Mouse (Mus musculus) MEL (cell line): ENCODE measurements at regions not wholly inside any gene's neighbourhood (a gene's known extent, or its start where the extent isn't known, plus 50 kb on each side); places are given as distances from the start of the nearest gene placed in this dataset.

ENCODE experiments used
- DNase-seq: peaks from one replicate; pipeline ENCODE4 v3.0.0; 2011; ENCODE audit warnings: low read depth, low spot score
- H3K27ac ChIP-seq: 2 replicates; pipeline ENCODE4 v1.5.1; 2012; ENCODE audit warnings: low read depth, mild to moderate bottlenecking, control low read depth, low read length, moderate library complexity; ENCODE audit not compliant: control insufficient read depth
- H3K27me3 ChIP-seq, 2 experiments: fragments of 150-350 bp in 1 of 2; sonication (generic) in 1 of 2; 2 replicates each; pipeline ENCODE4 v1.6.1; 2012; ENCODE audit warnings: low read length in 2 of 2, mild to moderate bottlenecking in 2 of 2, improper control_type of control experiment in 1 of 2, moderate library complexity in 1 of 2; ENCODE audit not compliant: insufficient read depth in 2 of 2, control insufficient read depth in 1 of 2
- H3K36me3 ChIP-seq, 2 experiments: 2 replicates each; pipeline ENCODE4 v1.6.1; 2012 to 2014; ENCODE audit warnings: low read length in 2 of 2, improper control_type of control experiment in 1 of 2, inconsistent platforms in 1 of 2, mild to moderate bottlenecking in 1 of 2; ENCODE audit not compliant: insufficient read depth in 2 of 2, control insufficient read depth in 1 of 2
- H3K4me1 ChIP-seq, 2 experiments: fragments of 150-350 bp in 1 of 2; sonication (generic) in 1 of 2; 2 replicates each; pipeline ENCODE4 v1.6.1; 2012; ENCODE audit warnings: low read length in 2 of 2, improper control_type of control experiment in 1 of 2, mild to moderate bottlenecking in 1 of 2; ENCODE audit not compliant: insufficient read depth in 2 of 2, control insufficient read depth in 1 of 2
- H3K4me3 ChIP-seq, 2 experiments: fragments of 150-350 bp in 1 of 2; sonication (generic) in 1 of 2; 2 replicates each; pipeline ENCODE4 v1.5.1; 2012; ENCODE audit warnings: low read depth in 2 of 2, low read length in 2 of 2, mild to moderate bottlenecking in 2 of 2, moderate library complexity in 2 of 2, control low read depth in 1 of 2, improper control_type of control experiment in 1 of 2; ENCODE audit not compliant: control insufficient read depth in 1 of 2, insufficient read depth in 1 of 2
- H3K79me2 ChIP-seq: 2 replicates; pipeline ENCODE4 v1.6.1; 2012; ENCODE audit warnings: mild to moderate bottlenecking, low read length, moderate library complexity; ENCODE audit not compliant: control insufficient read depth, poor library complexity, insufficient read depth
- H3K9ac ChIP-seq: 2 replicates; pipeline ENCODE4 v1.6.1; 2012; ENCODE audit warnings: low read depth, mild to moderate bottlenecking, control low read depth, low read length, moderate library complexity; ENCODE audit not compliant: control insufficient read depth, poor library complexity, severe bottlenecking
- H3K9me3 ChIP-seq: fragments of 150-350 bp; sonication (generic); replicated peaks from 2 replicates; pipeline ENCODE4 v1.6.1; 2012; ENCODE audit warnings: mild to moderate bottlenecking, low read length, improper control_type of control experiment, moderate library complexity; ENCODE audit not compliant: insufficient read depth
- CHD1 ChIP-seq: IDR thresholded peaks from 2 replicates; pipeline ENCODE4 v1.6.1; 2012; ENCODE audit warnings: low read depth, mild to moderate bottlenecking, inconsistent platforms, low read length, improper control_type of control experiment
- CHD2 ChIP-seq: IDR thresholded peaks from 2 replicates; pipeline ENCODE4 v1.6.1; 2011; ENCODE audit warnings: low read length, improper control_type of control experiment
- CTCF ChIP-seq, 3 experiments: IDR thresholded peaks in 2 of 3; conservative IDR thresholded peaks in 1 of 3; 2 replicates each; pipeline ENCODE4 v1.5.1; 2011 to 2012; ENCODE audit warnings: low read length in 3 of 3, low read depth in 2 of 3, mild to moderate bottlenecking in 2 of 3, improper control_type of control experiment in 1 of 3, inconsistent platforms in 1 of 3, mixed read lengths in 1 of 3, moderate library complexity in 1 of 3; ENCODE audit not compliant: control insufficient read depth in 1 of 3, insufficient read depth in 1 of 3, poor library complexity in 1 of 3, severe bottlenecking in 1 of 3
- ELF1 ChIP-seq: IDR thresholded peaks from 2 replicates; pipeline ENCODE4 v1.6.1; 2014; ENCODE audit warnings: low read depth, mild to moderate bottlenecking, inconsistent platforms, low read length, improper control_type of control experiment, moderate library complexity
- EP300 ChIP-seq, 2 experiments: IDR thresholded peaks; 2 replicates each; pipeline ENCODE4 v1.6.1; 2011; ENCODE audit warnings: improper control_type of control experiment in 2 of 2, low read length in 2 of 2, low read depth in 1 of 2, mild to moderate bottlenecking in 1 of 2
- ETS1 ChIP-seq: IDR thresholded peaks from 2 replicates; pipeline ENCODE4 v1.6.1; 2012; ENCODE audit warnings: low read depth, mild to moderate bottlenecking, inconsistent platforms, low read length, improper control_type of control experiment, moderate library complexity
- GABPA ChIP-seq: IDR thresholded peaks from 2 replicates; pipeline ENCODE4 v1.6.1; 2012; ENCODE audit warnings: low read depth, mild to moderate bottlenecking, inconsistent platforms, low read length, improper control_type of control experiment, moderate library complexity
- GATA1 ChIP-seq: IDR thresholded peaks from 2 replicates; pipeline ENCODE4 v1.6.1; 2011; ENCODE audit warnings: low read depth, low read length, improper control_type of control experiment
- HCFC1 ChIP-seq: IDR thresholded peaks from 2 replicates; pipeline ENCODE4 v1.6.1; 2012; ENCODE audit warnings: low read depth, mild to moderate bottlenecking, inconsistent platforms, low read length, improper control_type of control experiment, moderate library complexity
- KAT2A ChIP-seq: conservative IDR thresholded peaks from 2 replicates; pipeline ENCODE4 v1.6.1; 2012; ENCODE audit warnings: low read depth, low read length, improper control_type of control experiment, inconsistent platforms
- MAFK ChIP-seq: IDR thresholded peaks from 2 replicates; pipeline ENCODE4 v1.6.1; 2011; ENCODE audit warnings: low read depth, mild to moderate bottlenecking, low read length, improper control_type of control experiment, borderline replicate concordance
- MAX ChIP-seq: IDR thresholded peaks from 2 replicates; pipeline ENCODE4 v1.6.1; 2011; ENCODE audit warnings: low read length, improper control_type of control experiment
- MXI1 ChIP-seq: IDR thresholded peaks from 2 replicates; pipeline ENCODE4 v1.6.1; 2011; ENCODE audit warnings: mild to moderate bottlenecking, low read depth, low read length, improper control_type of control experiment
- NRF1 ChIP-seq: IDR thresholded peaks from 2 replicates; pipeline ENCODE4 v1.6.1; 2014; ENCODE audit warnings: low read depth, mild to moderate bottlenecking, inconsistent platforms, low read length, improper control_type of control experiment, moderate library complexity; ENCODE audit not compliant: poor library complexity, insufficient read depth, severe bottlenecking
- POLR2AphosphoS2 ChIP-seq: IDR thresholded peaks from 2 replicates; pipeline ENCODE4 v1.6.1; 2011; ENCODE audit warnings: low read length, improper control_type of control experiment
- RAD21 ChIP-seq: IDR thresholded peaks from 2 replicates; pipeline ENCODE4 v1.6.1; 2011; ENCODE audit warnings: mild to moderate bottlenecking, low read depth, low read length, improper control_type of control experiment
- RCOR1 ChIP-seq: IDR thresholded peaks from 2 replicates; pipeline ENCODE4 v1.6.1; 2012; ENCODE audit warnings: low read depth, mild to moderate bottlenecking, inconsistent platforms, low read length, improper control_type of control experiment
- SIN3A ChIP-seq: IDR thresholded peaks from 2 replicates; pipeline ENCODE4 v1.6.1; 2012; ENCODE audit warnings: low read length, improper control_type of control experiment, inconsistent platforms
- SMC3 ChIP-seq: IDR thresholded peaks from 2 replicates; pipeline ENCODE4 v1.6.1; 2011; ENCODE audit warnings: low read depth, low read length, improper control_type of control experiment
- TAL1 ChIP-seq: IDR thresholded peaks from 2 replicates; pipeline ENCODE4 v1.6.1; 2012; ENCODE audit warnings: mild to moderate bottlenecking, inconsistent platforms, low read length, moderate library complexity, mixed read lengths
- TBP ChIP-seq: IDR thresholded peaks from 2 replicates; pipeline ENCODE4 v1.8.0; 2011; ENCODE audit warnings: low read depth, low read length, improper control_type of control experiment
- TCF12 ChIP-seq: IDR thresholded peaks from 2 replicates; pipeline ENCODE4 v1.6.1; 2014; ENCODE audit warnings: low read depth, mild to moderate bottlenecking, inconsistent platforms, low read length, improper control_type of control experiment, moderate library complexity
- USF2 ChIP-seq, 2 experiments: IDR thresholded peaks; 2 replicates each; pipeline ENCODE4 v1.6.1; 2011 to 2012; ENCODE audit warnings: improper control_type of control experiment in 2 of 2, low read length in 2 of 2, borderline replicate concordance in 1 of 2, inconsistent platforms in 1 of 2, low read depth in 1 of 2, mild to moderate bottlenecking in 1 of 2; ENCODE audit not compliant: insufficient read depth in 1 of 2
- ZC3H11A ChIP-seq: IDR thresholded peaks from 2 replicates; pipeline ENCODE4 v1.6.1; 2012; ENCODE audit warnings: low read depth, mild to moderate bottlenecking, inconsistent platforms, low read length, improper control_type of control experiment
- ZKSCAN1 ChIP-seq: IDR thresholded peaks from 2 replicates; pipeline ENCODE4 v1.6.1; 2012; ENCODE audit warnings: low read depth, mild to moderate bottlenecking, inconsistent platforms, low read length, improper control_type of control experiment, moderate library complexity
- ZMIZ1 ChIP-seq: IDR thresholded peaks from 2 replicates; pipeline ENCODE4 v1.6.1; 2012; ENCODE audit warnings: low read depth, mild to moderate bottlenecking, inconsistent platforms, low read length, improper control_type of control experiment, moderate library complexity

DNA sequence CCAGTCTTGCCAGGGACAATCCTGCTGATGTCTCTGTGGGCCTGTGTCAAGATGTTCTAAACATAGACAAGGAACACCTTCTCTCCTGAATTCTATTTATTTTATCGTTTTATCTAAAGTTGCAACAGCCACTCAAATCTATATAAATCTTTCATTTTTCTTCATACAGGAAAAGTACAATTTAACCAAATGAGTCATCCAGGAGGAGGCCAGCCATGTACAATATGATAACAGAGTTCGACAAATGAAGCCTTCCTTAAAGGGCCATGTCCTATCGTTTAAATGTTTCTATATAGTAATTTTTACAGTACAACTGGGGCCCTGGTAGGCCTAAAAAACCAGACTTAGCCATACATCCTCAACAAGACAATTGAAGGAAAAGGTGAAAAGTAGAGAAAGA lies 154.8 kb downstream of the Thbs2 start:
- TF ChIP-seq CHD2: no peak
- TF ChIP-seq ELF1: no peak
- TF ChIP-seq ZKSCAN1: no peak
- TF ChIP-seq ETS1: no peak
- TF ChIP-seq MAFK: no peak
- TF ChIP-seq TAL1: no peak
- TF ChIP-seq USF2 (IDR thresholded peaks at IDR 0.05; ENCODE audit: borderline replicate concordance in 1 of 2, insufficient read depth in 1 of 2, low read depth in 1 of 2, low read length in 2 of 2): no peak
- TF ChIP-seq NRF1: no peak
- TF ChIP-seq RCOR1: no peak
- TF ChIP-seq EP300 (IDR thresholded peaks at IDR 0.05; ENCODE audit: low read depth in 1 of 2, low read length in 2 of 2): no peak
- no peak for TF ChIP-seq TBP
- no peak for TF ChIP-seq ZMIZ1
- TF ChIP-seq KAT2A: no peak
- no peak for TF ChIP-seq MAX
- TF ChIP-seq GABPA: no peak
- TF ChIP-seq GATA1: no peak
- TF ChIP-seq, all 39 proteins: peak for 0
- Histone ChIP-seq H3K4me1 (no peaks in the 10 kb centered on the region), H3K9me3 (no peaks in the 10 kb centered on the region), H3K79me2 (no peaks in the 10 kb centered on the region), H3K9ac (no peak overlapping the region), H3K36me3 (no peaks in the 10 kb centered on the region), H3K4me3 (no peak overlapping the region), H3K27me3 (no peaks in the 10 kb centered on the region), H3K27ac (no peak overlapping the region)
- no peak for DNase-seq

DNA sequence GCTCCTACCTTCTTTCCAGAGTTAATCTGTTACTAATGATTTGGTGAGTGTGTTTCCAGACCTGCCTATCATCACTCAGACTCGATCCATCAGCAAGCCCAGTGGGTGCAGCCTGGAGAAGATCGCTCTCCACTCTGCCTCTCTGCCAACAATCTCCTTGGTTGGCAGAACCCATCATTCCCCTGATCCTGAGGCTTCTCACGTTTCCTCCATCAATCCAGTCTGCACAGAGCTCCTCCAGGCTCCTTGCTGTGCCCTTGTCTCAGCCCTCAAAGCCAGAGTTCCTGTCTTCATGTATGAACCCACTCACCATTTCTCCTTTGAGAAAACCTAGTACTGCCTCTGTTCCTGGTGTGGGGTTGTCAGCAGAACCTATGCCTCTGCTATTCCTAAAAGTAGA lies 155.5 kb downstream of the Thbs2 start:
- Histone ChIP-seq H3K27me3 (no peaks in the 10 kb centered on the region), H3K9me3 (no peaks in the 10 kb centered on the region), H3K4me3 (no peak overlapping the region), H3K9ac (no peak overlapping the region), H3K36me3 (no peaks in the 10 kb centered on the region), H3K79me2 (no peaks in the 10 kb centered on the region), H3K4me1 (no peaks in the 10 kb centered on the region), H3K27ac (no peak overlapping the region)
- no peak for DNase-seq
- TF ChIP-seq USF2 (IDR thresholded peaks at IDR 0.05; ENCODE audit: borderline replicate concordance in 1 of 2, insufficient read depth in 1 of 2, low read depth in 1 of 2, low read length in 2 of 2) (no peak), SMC3 (no peak), HCFC1 (no peak), EP300 (IDR thresholded peaks at IDR 0.05; ENCODE audit: low read depth in 1 of 2, low read length in 2 of 2) (no peak), RAD21 (no peak), MXI1 (no peak), ETS1 (no peak), ZMIZ1 (no peak), CTCF (IDR thresholded peaks at IDR 0.05 in 2 of 3, conservative IDR thresholded peaks at IDR 0.05 in 1 of 3; ENCODE audit: control insufficient read depth in 1 of 3, insufficient read depth in 1 of 3, low read depth in 2 of 3, low read length in 3 of 3, poor library complexity in 1 of 3, severe bottlenecking in 1 of 3) (no peak), TAL1 (no peak), ZC3H11A (no peak), GABPA (no peak), MAX (no peak), POLR2AphosphoS2 (no peak), CHD1 (no peak), CHD2 (no peak), TCF12 (no peak), SIN3A (no peak), NRF1 (no peak)
